Mouse (Mus musculus): ENCODE measurements around the gene Cadps2. TPM values are rescaled to one million over a fixed set of nuclear protein-coding genes. Genes with fewer than 3 reads are reported as not detected.

Cadps2 gene
- total RNA-seq, 2 experiments from 2014 or later = 1.9 to 2.1 TPM

GRCm38 (mm10) chr6:23549874-23550273 is 289.3 kb downstream of the Cadps2 start:
- no peak for DNase-seq

DNA sequence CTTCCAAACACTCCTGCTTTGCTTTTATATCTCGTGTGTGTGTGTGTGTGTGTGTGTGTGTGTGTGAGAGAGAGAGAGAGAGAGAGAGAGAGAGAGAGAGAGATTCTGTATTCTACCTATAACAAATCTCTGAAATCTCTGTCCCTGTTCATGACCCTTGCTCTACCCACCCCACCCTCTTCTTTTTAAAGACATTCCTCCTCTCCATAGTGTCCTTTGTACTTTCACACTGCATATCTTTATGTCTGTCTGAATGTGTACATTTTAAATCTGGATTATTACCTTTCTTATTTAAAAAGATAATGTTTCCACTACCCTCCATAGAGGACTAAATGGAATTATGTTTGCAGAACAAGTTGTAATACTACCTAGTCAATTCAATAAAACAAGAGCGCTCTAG is 315.5 kb downstream of the Cadps2 start:
- no peak for DNase-seq

DNA sequence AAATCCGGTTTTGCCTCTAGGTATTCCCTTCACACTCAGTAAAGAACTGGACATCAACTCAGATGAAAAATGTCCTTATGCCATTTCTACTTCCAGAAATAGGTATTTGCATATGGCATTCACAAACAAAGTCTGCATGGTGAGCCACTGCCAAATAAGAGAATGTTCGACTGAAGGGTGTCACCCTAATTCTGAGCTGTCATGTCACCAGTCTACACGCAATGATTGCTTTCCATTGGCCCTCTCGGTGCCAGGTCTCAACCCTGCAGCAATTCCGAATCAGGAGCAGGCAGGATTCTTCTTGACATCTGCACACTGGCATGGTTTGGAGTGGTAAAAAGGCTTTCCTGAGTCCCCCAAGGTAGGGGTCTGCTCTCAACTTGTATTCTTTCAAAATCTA is 316.7 kb downstream of the Cadps2 start:
- DNase-seq = no peak

DNA sequence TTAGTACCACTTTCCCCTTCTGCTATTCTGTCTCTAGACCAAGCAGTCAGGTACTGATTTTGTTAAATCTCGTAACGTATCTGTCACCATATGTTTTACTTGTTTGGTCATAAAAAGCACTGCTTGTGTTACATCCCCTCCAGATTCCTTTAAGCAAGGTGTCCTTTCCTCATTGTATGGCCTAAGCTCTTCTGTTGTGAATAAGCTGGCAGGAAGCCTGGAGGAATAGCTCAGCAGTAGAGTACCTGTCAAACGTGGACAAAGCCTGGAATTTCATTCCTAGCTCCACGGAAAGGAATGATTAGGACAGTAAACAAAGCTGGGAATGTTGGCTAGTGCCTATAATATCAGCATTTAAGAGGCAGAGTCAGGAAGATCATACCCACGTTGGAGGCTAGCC is 340.6 kb downstream of the Cadps2 start:
- no peak for DNase-seq

DNA sequence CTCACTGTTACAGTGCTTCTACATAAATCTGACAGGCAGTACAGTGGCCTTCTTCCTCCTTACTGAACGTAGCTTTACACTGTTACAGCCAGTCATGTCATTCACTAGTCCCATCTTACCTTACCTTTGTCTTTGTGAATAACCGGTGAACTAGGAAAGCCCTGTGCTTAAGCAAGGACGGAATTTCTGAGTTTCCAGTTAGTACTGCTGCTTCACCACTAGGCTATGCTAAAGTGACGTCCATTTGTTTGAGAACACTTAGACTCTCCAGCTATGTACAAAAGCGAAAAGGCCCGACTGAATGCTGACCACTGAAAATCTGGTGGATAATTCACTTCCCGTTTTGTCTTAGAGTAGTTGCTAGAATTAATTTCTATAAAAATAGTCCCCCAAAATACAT is 347.4 kb downstream of the Cadps2 start:
- DNase-seq = peak; percentile 6 to 7

GRCm38 (mm10) chr6:23490431-23490830 is 348.8 kb downstream of the Cadps2 start:
- DNase-seq = no peak

- no peak for DNase-seq
Observed at GRCm38 (mm10) chr6:23489046-23489445, 350.2 kb downstream of the Cadps2 start.

- peak in 1 of 2 experiments; percentile 3 for DNase-seq
Observed at GRCm38 (mm10) chr6:23472686-23473085, 366.5 kb downstream of the Cadps2 start.

DNA sequence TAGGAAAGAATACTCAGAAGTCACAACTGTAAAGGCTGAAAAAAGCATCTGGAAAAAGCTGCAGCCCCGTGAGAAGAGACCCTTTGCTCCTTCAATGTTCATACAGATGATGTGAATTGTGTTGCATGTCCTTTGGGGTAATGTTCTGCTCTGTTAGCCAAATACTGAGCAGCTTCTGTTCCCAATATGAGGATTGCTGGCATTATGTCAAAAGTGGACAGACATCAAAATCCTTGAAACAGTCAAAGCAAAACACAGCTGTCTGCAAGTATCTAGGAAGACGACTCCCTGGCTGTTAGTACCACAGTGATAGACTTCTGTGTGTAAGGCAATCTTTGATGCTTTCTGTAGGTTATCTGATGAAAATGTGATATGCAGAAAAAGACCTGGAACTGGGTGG is 367.4 kb downstream of the Cadps2 start:
- DNase-seq = no peak

DNA sequence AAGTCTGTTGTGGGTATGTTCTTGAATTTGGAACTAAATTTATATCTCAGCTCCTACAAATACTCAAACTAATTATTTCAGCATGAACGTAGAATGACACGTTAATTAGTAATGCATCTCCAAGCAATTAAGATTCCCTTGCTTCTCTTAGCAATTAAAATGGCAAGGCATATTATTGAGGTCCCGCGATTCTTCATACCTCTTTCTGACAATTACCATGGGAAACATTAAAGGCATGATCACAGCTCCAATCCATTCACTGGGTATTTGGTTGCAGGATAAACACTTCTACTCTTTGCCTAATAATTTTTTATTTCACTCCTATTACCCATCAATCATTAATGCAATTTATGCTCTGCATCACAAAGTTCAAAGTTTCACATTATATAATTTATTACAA is 371.3 kb downstream of the Cadps2 start:
- DNase-seq = no peak

DNA sequence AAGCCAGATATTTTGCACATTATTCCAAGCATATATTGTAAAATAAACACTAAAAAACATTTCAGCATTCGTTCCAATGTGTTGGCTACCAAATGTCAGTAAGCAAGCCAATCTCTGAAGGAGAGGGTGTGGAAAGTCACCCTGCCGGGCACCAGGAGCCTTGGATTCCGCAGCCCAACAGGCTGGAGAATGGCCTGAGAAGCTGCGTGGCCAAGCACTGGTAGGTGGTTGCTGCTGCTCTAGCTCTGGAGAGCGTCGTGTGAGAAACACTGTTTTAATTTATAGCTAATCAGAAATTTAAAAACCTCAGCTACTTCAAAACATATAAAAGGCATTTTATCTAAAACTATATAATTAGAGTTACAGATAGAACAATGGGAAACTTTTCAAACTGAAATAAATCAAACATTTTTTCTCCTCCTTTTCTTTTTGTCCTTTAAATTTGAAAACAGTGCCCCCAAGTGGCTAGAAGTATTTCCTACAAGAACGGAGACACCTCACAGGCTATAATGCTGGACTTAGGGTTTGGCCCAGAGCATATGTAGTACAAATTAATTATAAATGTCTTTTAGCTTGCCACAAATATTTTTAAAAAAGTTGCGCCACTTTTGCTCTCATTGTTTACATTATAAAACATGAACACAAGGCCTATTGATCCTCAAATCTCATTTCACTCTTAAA is 376.5 kb downstream of the Cadps2 start:
- peak in 1 of 2 experiments; percentile 13 for DNase-seq

GRCm38 (mm10) chr6:23457748-23458147 is 381.5 kb downstream of the Cadps2 start:
- DNase-seq = peak; percentile 20 to 49

DNA sequence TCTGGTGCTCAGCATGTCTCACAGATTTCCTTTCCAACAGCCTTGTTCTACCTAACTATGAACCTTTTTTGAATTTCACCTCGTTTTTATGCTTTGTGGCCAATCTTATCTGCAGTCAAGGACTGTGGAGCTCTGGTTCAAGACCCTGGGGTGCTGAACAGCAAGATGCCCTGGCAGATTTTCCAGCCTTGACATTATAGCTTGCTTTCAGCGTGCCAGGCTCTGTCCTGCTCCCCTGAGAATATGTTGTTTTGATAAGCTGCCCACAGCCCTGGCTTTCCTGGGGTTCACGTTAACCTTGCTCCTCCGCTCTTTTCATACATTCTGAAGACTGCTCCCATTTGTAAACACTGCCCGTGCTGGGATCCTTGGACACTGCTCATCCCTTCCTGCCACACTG is 385.3 kb downstream of the Cadps2 start:
- no peak for DNase-seq

- DNase-seq = no peak
Observed at GRCm38 (mm10) chr6:23439897-23440296, 399.3 kb downstream of the Cadps2 start.

DNA sequence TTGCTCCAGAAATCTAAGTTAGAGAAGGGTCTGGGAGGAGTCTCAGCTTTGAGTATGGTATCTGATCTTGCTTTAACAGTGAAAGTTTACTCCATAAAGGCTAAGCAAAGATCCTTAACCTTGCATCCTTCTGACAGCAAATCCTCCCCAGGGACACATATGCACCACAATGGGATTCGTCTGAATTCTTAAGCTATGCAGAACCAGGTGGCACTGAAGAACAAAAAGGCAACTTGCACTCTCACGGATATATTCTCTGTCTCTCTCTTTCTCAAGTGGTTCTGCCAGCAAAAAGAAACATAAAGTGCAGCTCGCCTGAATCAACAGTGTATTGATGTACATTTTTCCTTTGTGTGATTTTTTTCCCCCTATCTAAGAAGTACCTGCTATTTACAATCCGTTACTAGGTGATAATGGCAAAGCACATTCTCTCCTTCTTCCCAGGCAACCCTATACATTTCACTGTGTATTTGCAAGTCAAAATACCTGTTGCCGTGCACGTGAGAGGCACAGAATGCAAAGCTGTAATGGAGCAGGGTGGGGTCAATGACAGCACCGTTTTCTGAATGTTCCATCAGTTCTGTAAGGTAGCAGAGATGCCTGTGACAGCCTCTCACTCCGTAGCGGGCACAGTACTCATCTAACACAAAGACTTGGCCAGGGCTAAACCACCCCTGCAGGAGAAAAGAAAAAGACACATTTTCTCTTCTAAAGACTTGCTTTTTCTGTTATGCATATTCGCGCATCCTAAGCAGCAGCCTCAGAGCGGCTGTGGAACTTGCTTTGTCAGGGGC is 428.8 kb downstream of the Cadps2 start:
- DNase-seq = no peak

DNA sequence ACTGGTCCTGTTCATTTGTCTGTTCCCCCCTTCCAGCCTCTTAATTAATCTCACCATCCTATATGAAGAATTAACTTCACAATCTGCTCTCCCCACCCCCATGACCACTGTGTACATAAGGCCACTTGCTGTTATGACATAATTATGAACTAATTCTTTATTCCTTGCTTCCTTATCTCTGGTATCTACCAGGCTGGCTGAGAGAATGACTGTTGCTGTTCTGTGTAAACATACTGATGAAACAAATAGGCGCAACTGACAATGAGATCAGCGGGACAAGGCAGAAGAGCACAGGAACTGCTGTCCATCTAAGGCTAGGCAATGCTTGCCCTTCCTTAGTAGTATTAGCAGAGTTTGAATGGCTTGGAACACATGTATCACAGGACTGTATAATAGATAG is 445.1 kb downstream of the Cadps2 start:
- no peak for DNase-seq

DNA sequence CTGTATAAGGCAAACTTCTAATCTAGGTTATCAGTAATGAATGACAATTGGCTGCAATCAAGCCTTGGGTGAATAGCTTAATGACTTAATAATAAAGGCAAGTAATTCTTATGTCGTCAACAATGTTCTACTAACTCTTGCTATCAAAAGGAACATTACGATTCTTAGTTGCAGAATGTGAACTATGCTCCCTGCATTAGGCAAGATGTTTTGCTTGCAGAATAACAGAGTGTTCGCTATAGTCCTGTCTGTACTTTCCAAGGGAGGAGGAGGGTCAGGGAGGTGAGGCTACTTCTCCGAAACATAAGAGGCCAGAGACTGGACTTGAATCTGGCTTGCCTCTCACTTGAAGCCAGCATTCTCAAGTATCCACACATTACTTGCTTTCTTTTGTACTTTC is 446.5 kb downstream of the Cadps2 start:
- DNase-seq = no peak

DNA sequence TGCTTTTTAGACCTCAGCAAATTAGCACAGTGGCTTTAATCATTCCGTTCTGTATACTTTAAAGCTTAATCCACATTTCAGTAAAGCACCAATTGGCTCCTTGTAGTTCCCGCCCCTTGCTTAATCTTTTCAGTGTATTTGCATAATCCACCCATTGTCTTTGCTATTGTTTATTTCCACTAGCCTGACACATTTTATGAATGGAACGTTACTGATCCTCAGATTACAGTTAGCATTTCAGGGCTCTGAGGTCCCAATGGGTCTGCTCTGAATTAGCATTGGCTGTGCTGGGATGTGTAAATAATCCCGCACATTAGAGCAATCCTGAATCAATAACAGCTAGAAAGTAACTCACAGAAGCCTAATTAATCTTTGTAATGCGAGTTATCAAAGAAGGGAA is 452.5 kb downstream of the Cadps2 start:
- no peak for DNase-seq

DNA sequence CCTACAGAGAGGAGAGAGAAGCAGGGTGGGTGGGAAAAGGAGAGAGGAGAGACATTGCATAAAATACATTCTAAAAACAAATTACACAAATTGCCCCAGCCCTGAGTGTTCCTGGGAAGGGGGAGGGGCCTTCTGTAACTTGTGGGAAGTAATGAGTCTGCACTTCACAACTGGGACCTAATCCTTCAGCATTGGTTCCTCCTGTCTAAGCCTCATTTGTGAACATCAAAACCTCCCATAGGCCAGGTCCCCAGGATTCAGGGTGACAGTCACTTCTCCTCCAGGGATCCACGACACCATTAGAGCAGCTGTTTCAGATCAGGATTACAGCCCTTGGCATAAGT is 456.2 kb downstream of the Cadps2 start:
- no peak for DNase-seq

DNA sequence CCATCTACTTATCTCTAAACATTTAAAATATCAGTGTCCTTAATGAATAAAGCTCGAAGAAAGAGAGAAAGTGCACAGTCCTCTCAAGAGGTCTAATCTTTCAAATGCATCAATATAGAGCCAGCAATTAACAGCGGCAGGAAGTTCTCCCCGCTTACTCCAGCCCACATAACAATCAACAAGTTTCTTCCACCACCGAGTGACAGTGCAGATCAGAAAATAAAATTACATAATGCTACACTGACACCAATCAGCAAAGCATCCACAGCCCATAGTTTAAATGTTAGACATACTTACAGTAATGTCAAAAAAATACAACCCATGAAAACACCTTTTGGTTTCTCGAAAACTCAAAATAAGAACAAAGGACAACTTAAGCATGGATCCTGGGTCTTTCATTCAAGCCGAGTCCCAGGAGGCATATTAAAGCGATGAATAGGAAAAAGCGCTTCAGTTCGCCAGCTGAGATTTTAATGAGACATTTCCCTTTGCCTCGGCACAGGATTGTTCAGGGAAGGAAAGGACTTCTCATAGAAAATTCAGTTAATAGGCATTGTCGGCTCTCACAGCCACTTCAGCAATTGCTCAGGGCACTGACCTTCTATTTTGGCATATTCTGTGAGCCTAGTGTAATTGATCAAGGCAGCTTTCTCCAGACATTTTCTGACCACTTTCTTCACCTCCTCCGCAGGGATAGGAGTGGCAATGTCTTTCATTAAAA is 456.8 kb downstream of the Cadps2 start:
- no peak for DNase-seq

DNA sequence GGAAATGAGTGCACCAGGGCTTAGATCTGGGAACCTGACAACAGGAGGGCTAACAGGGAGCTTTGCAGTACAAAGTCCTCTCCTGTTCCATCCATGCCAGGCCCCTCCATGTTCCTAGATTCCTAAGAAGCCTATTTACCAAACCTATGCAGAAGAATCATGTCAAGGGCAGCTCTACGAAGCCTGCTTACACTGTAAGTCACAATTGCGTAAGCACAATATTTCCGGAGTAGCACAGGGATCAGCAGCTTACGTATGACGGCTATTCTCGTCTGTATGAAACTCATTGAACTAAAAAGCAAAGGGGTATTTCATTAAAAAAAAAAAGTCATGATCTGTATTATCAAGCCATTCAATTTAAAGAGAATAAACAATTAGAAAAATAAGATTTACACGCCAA is 462.9 kb downstream of the Cadps2 start:
- DNase-seq = no peak

DNA sequence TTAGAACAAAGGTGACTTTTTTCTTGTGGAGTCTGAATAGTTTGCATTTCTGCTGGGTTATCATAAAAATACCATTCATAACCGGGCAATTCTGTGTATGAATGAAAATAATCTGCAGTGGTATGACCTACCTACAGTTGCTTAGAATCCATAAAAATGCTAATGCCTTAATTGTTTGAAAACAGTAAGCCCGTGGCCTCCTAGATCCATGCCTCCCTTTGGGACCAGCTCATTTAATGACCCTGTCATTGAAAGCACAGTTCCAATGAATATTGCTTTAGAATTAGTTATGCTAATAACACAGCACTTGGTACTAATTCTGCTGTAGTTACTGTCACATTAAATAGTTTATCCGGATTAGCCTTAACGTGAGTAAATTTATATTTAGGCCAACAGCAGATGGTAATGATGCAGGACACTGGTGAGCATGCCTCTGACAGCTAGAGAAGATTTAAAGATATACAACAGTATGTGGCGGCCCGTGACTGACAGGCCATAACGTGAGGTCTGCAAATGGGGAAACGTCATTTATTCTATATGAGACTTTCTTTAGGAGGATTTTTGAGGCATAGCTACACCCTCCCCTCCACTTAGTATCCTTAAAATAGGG is 477.3 kb downstream of the Cadps2 start:
- no peak for DNase-seq

GRCm38 (mm10) chr6:23360596-23360995 is 478.6 kb downstream of the Cadps2 start:
- DNase-seq = no peak
